Mouse (Mus musculus) frontal cortex, postnatal 10 days (tissue): ENCODE measurements around the gene Aplp2.
"Not testable (repeated sequence)": the region's sequence is repeated elsewhere in the genome, so short reads cannot be mapped to it uniquely, and the experiment has no call there.

Experiments
- DNase-seq, 2 experiments: peaks; one replicate each; pipeline ENCODE4 v3.0.0; 2022; ENCODE audit warnings: low spot score in 2 of 2, mixed read lengths in 1 of 2

Gene Aplp2

GRCm38 (mm10) chr9:31177692-31178091 is 33.9 kb downstream of the Aplp2 start:
- DNase-seq = no peak

- peak; percentile 55 to 77 for DNase-seq
Measured at GRCm38 (mm10) chr9:31176379-31177130, 35.1 kb downstream of the Aplp2 start.

GRCm38 (mm10) chr9:31175978-31176377 is 35.6 kb downstream of the Aplp2 start:
- no peak for DNase-seq

- no peak for DNase-seq
Measured at GRCm38 (mm10) chr9:31175346-31175745, 36.3 kb downstream of the Aplp2 start.

GRCm38 (mm10) chr9:31168356-31169093 is 43.1 kb downstream of the Aplp2 start:
- no peak for DNase-seq

GRCm38 (mm10) chr9:31167305-31167704 is 44.3 kb downstream of the Aplp2 start:
- no peak for DNase-seq

- DNase-seq = not testable (repeated sequence)
Measured at GRCm38 (mm10) chr9:31165505-31165904, 46.1 kb downstream of the Aplp2 start.

- DNase-seq = no peak
Measured at GRCm38 (mm10) chr9:31163327-31163726, 48.3 kb downstream of the Aplp2 start.

- DNase-seq = no peak
Measured at GRCm38 (mm10) chr9:31162911-31163310, 48.7 kb downstream of the Aplp2 start.

- no peak for DNase-seq
Measured at GRCm38 (mm10) chr9:31159910-31160309, 51.7 kb downstream of the Aplp2 start.

- no peak for DNase-seq
Measured at GRCm38 (mm10) chr9:31156594-31156993, 55.0 kb downstream of the Aplp2 start.

GRCm38 (mm10) chr9:31151050-31151449 is 60.6 kb downstream of the Aplp2 start:
- DNase-seq = no peak

GRCm38 (mm10) chr9:31148135-31148534 is 63.5 kb downstream of the Aplp2 start:
- no peak for DNase-seq

- no peak for DNase-seq
Measured at GRCm38 (mm10) chr9:31145272-31145925, 66.2 kb downstream of the Aplp2 start.

- no peak for DNase-seq
Measured at GRCm38 (mm10) chr9:31142924-31143323, 68.7 kb downstream of the Aplp2 start.

GRCm38 (mm10) chr9:31133131-31133530 is 78.5 kb downstream of the Aplp2 start:
- no peak for DNase-seq

GRCm38 (mm10) chr9:31131205-31131968 is 80.2 kb downstream of the Aplp2 start, which contains the start of gene St14:
Gene St14, minus strand, starts transcription at chr9:31131853.
- DNase-seq = no peak

GRCm38 (mm10) chr9:31130357-31131204 is 81.0 kb downstream of the Aplp2 start:
- DNase-seq = no peak

- no peak for DNase-seq
Measured at GRCm38 (mm10) chr9:31129956-31130355, 81.7 kb downstream of the Aplp2 start.

GRCm38 (mm10) chr9:31127876-31128465 is 83.6 kb downstream of the Aplp2 start:
- no peak for DNase-seq
